Mouse (Mus musculus): ENCODE data around the gene Apobec4. TPM values are rescaled to one million over a fixed set of nuclear protein-coding genes. Genes with fewer than 3 reads are reported as not detected.
"Not testable (repeated sequence)": the region's sequence is repeated elsewhere in the genome, so short reads cannot be mapped to it uniquely, and the experiment has no call there.

Gene Apobec4
- polyA plus RNA-seq, 1 experiment from 2014 or later: not detected

GRCm38 (mm10) chr1:152767749-152768488 is 17.6 kb downstream of the Apobec4 start:
- WGBS: 9% methylated on average over 5 of the region's 5 CpGs
- peak overlapping the region; percentile 98 for H3K4me3 ChIP-seq
- H3K27ac ChIP-seq: no peak overlapping the region
- H3K27me3 ChIP-seq: peaks cover 8% of the 10 kb centered on the region
- H3K36me3 ChIP-seq: peaks cover 32% of the 10 kb centered on the region
- H3K9ac ChIP-seq: no peak overlapping the region
- no peaks in the 10 kb centered on the region for H3K9me3 ChIP-seq
- ATAC-seq (ENCODE audit: low FRiP score, low read depth): no peak
- peak overlapping the region; percentile 97; the same call in 1 of the 2 replicates for H3K4me2 ChIP-seq (replicated peaks)
- H3K4me1 ChIP-seq: peaks cover 19% of the 10 kb centered on the region

GRCm38 (mm10) chr1:152771016-152771415 is 20.7 kb downstream of the Apobec4 start:
- Histone ChIP-seq H3K9me3 (no peaks in the 10 kb centered on the region), H3K36me3 (peaks cover 62% of the 10 kb centered on the region), H3K9ac (no peak overlapping the region), H3K4me2 (replicated peaks) (no peak overlapping the region), H3K4me1 (0 out of 2 replicates have a peak, but pooled peaks cover 5% of the 10 kb centered on the region), H3K4me3 (no peak overlapping the region), H3K27me3 (no peaks in the 10 kb centered on the region), H3K27ac (no peak overlapping the region)
- 83% methylated on average over 9 of the region's 9 CpGs for WGBS
- no peak for ATAC-seq (ENCODE audit: low FRiP score, low read depth)

- not testable (repeated sequence) for H3K9me3 ChIP-seq; H3K27me3 ChIP-seq; H3K27ac ChIP-seq; ATAC-seq (ENCODE audit: low FRiP score, low read depth); H3K9ac ChIP-seq; H3K4me2 ChIP-seq (replicated peaks); H3K4me3 ChIP-seq; H3K4me1 ChIP-seq
- H3K36me3 ChIP-seq: peaks cover 65% of the 10 kb centered on the region
- WGBS: 86% methylated on average over 3 of the region's 3 CpGs
Measured at GRCm38 (mm10) chr1:152774601-152775000, 24.2 kb downstream of the Apobec4 start.

- peaks cover 26% of the 10 kb centered on the region for H3K36me3 ChIP-seq
- H3K4me3 ChIP-seq: no peak overlapping the region
- 0 out of 2 replicates have a peak, but pooled peaks have one; percentile 54 for ATAC-seq (ENCODE audit: low FRiP score, low read depth)
- no peaks in the 10 kb centered on the region for H3K27me3 ChIP-seq
- WGBS: 38% methylated on average over 10 of the region's 10 CpGs
- no peak overlapping the region for H3K9ac ChIP-seq
- no peak overlapping the region for H3K4me2 ChIP-seq (replicated peaks)
- H3K4me1 ChIP-seq: no peaks in the 10 kb centered on the region
- H3K9me3 ChIP-seq: no peaks in the 10 kb centered on the region
- H3K27ac ChIP-seq: no peak overlapping the region
Measured at GRCm38 (mm10) chr1:152779071-152779737, 28.9 kb downstream of the Apobec4 start.

GRCm38 (mm10) chr1:152784620-152785019 is 34.3 kb downstream of the Apobec4 start:
- H3K4me1 ChIP-seq: no peaks in the 10 kb centered on the region
- H3K9me3 ChIP-seq: no peaks in the 10 kb centered on the region
- H3K4me3 ChIP-seq: no peak overlapping the region
- no peak for ATAC-seq (ENCODE audit: low FRiP score, low read depth)
- no peaks in the 10 kb centered on the region for H3K36me3 ChIP-seq
- no peak overlapping the region for H3K4me2 ChIP-seq (replicated peaks)
- no peak overlapping the region for H3K9ac ChIP-seq
- WGBS: 95% methylated on average over 8 of the region's 8 CpGs
- H3K27ac ChIP-seq: no peak overlapping the region
- peaks cover 4% of the 10 kb centered on the region; the same call in 1 of the 2 replicates for H3K27me3 ChIP-seq

- 84% methylated on average over 3 of the region's 3 CpGs for WGBS
Measured at GRCm38 (mm10) chr1:152785446-152785845, 35.1 kb downstream of the Apobec4 start.

GRCm38 (mm10) chr1:152786953-152787352 is 36.6 kb downstream of the Apobec4 start:
- no peak overlapping the region for H3K4me3 ChIP-seq
- no peaks in the 10 kb centered on the region for H3K36me3 ChIP-seq
- no peak overlapping the region for H3K4me2 ChIP-seq (replicated peaks)
- H3K9ac ChIP-seq: no peak overlapping the region
- no peak overlapping the region for H3K27ac ChIP-seq
- no peak for ATAC-seq (ENCODE audit: low FRiP score, low read depth)
- peaks cover 12% of the 10 kb centered on the region; the same call in 1 of the 2 replicates for H3K4me1 ChIP-seq
- H3K27me3 ChIP-seq: peaks cover 4% of the 10 kb centered on the region; the same call in 1 of the 2 replicates
- WGBS: 83% methylated on average over 4 of the region's 4 CpGs
- no peaks in the 10 kb centered on the region for H3K9me3 ChIP-seq

More at GRCm38 (mm10) chr1:152785446-152785845, 35.1 kb downstream of the Apobec4 start:
- H3K4me2 ChIP-seq (replicated peaks); H3K27me3 ChIP-seq; ATAC-seq (ENCODE audit: low FRiP score, low read depth); H3K9me3 ChIP-seq; H3K36me3 ChIP-seq; H3K27ac ChIP-seq; H3K4me1 ChIP-seq; H3K4me3 ChIP-seq; H3K9ac ChIP-seq: not testable (repeated sequence)

GRCm38 (mm10) chr1:152788121-152788660 is 37.8 kb downstream of the Apobec4 start:
- H3K36me3 ChIP-seq: no peaks in the 10 kb centered on the region
- 42% methylated on average over 4 of the region's 4 CpGs for WGBS
- peaks cover 4% of the 10 kb centered on the region; the same call in 1 of the 2 replicates for H3K27me3 ChIP-seq
- peaks cover 20% of the 10 kb centered on the region; the same call in 1 of the 2 replicates for H3K4me1 ChIP-seq
- no peak overlapping the region for H3K27ac ChIP-seq
- H3K4me2 ChIP-seq (replicated peaks): no peak overlapping the region
- H3K9me3 ChIP-seq: no peaks in the 10 kb centered on the region
- no peak overlapping the region for H3K4me3 ChIP-seq
- no peak overlapping the region for H3K9ac ChIP-seq
- ATAC-seq (ENCODE audit: low FRiP score, low read depth): no peak

- peak; percentile 48; the same call in 1 of the 2 replicates for ATAC-seq (ENCODE audit: low FRiP score, low read depth)
Measured at GRCm38 (mm10) chr1:152790254-152790653, 39.9 kb downstream of the Apobec4 start.

GRCm38 (mm10) chr1:152790821-152791220 is 40.5 kb downstream of the Apobec4 start:
- 9% methylated on average over 6 of the region's 6 CpGs for WGBS
- Histone ChIP-seq H3K4me3 (no peak overlapping the region), H3K27ac (no peak overlapping the region)

More at GRCm38 (mm10) chr1:152790254-152790653, 39.9 kb downstream of the Apobec4 start:
- Histone ChIP-seq H3K9me3 (no peaks in the 10 kb centered on the region), H3K27me3 (peaks cover 4% of the 10 kb centered on the region; the same call in 1 of the 2 replicates), H3K4me1 (peaks cover 20% of the 10 kb centered on the region; the same call in 1 of the 2 replicates), H3K4me3 (no peak overlapping the region), H3K9ac (no peak overlapping the region), H3K27ac (no peak overlapping the region), H3K36me3 (no peaks in the 10 kb centered on the region), H3K4me2 (replicated peaks) (peak overlapping the region; percentile 24)
- 13% methylated on average over 12 of the region's 12 CpGs for WGBS

GRCm38 (mm10) chr1:152791269-152791668 is 40.9 kb downstream of the Apobec4 start:
- H3K4me3 ChIP-seq: no peak overlapping the region
- peaks cover 4% of the 10 kb centered on the region; the same call in 1 of the 2 replicates for H3K27me3 ChIP-seq
- 20% methylated on average over 4 of the region's 4 CpGs for WGBS
- no peak overlapping the region for H3K27ac ChIP-seq
- no peaks in the 10 kb centered on the region for H3K36me3 ChIP-seq
- ATAC-seq (ENCODE audit: low FRiP score, low read depth): no peak
- no peak overlapping the region for H3K9ac ChIP-seq
- H3K4me1 ChIP-seq: peaks cover 20% of the 10 kb centered on the region; the same call in 1 of the 2 replicates
- no peak overlapping the region for H3K4me2 ChIP-seq (replicated peaks)
- no peaks in the 10 kb centered on the region for H3K9me3 ChIP-seq

More at GRCm38 (mm10) chr1:152790821-152791220, 40.5 kb downstream of the Apobec4 start:
- peak; percentile 45; the same call in 1 of the 2 replicates for ATAC-seq (ENCODE audit: low FRiP score, low read depth)
- Histone ChIP-seq H3K4me1 (peaks cover 20% of the 10 kb centered on the region; the same call in 1 of the 2 replicates), H3K9ac (no peak overlapping the region), H3K9me3 (no peaks in the 10 kb centered on the region), H3K27me3 (peaks cover 4% of the 10 kb centered on the region; the same call in 1 of the 2 replicates), H3K36me3 (no peaks in the 10 kb centered on the region), H3K4me2 (replicated peaks) (no peak overlapping the region)
